Mouse (Mus musculus) urinary bladder, postnatal 4 days (tissue): ENCODE results near the gene Gm2956.
"Not testable (repeated sequence)": the region's sequence is repeated elsewhere in the genome, so short reads cannot be mapped to it uniquely, and the experiment has no call there.

ENCODE experiments used
- DNase-seq, 2 experiments: peaks; one replicate each; pipeline ENCODE4 v3.0.0; 2021 to 2022; ENCODE audit warnings: low spot score in 2 of 2

Gm2956 gene

DNA sequence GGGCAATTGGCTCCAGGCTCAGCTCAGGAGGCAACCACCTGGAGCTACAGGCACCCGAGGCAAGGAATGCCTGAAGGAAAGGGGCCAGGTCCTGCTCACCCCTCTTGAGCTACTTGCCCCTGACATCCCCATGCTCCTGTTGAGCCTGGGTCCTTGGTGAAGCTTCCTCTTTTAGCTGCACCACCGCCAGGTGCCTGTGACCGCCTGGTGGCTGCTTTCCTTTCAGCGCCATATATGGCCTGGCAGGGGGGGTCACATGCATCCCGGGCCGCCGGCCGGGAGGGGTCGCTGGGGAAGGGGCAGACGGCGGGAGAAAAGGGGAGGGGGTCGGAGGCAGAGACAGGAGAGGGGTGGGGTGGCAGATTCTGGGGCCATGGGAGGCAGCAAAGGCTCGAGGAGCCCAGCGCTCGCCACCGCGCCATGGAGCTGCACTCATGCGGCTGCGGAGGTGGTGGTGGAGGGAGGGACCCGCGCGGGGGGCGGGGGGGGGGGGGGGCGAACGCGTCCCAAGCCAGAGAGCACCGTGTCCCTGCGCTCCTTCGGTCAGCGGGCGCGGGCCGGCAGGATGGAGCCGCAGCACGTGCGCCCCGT is at the start of gene Gm2956:
Gene Gm2956 (plus strand): TSS at position 541 of the 591 bp plus-strand sequence.
- DNase-seq = not testable (repeated sequence)

DNA sequence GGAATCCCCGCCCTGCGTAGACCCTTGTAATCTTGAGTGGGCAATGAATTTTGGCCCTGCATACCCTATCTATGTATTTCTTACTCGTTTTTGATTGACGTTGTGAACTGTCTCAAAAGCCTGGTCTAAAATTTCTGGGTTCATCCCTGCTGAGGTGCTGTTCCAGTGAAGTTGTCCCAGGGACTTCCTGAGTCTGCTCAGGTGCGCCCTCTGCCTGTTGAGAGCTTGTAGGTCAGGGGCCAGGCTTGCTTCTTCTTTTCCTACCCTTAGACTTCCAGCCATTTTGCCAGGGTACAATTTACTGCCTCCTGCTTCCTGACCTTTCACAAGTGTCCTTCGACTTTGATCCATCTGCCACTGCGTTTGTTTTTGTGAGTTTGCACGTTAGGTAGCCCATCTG is 979 bp downstream of the Gm2956 start:
- not testable (repeated sequence) for DNase-seq

DNA sequence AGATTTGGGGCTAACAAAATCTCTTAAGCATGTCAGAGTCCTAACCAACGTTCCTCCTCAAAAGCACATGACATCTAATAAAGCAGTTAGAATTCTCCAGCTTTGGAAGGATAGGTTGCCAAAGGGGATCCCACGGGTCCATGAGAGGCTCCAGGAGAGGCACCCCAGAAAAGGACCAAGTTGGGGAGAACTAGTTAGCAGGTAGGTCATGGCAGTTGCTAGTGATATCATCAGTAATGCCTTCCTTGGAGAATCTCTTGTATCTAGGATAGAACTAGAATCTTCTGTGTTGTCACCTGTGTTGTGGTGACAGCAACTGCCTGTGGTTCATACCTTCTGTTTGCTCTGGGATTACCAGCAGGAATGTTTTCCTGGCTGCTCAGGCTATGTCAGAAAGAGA is 62.4 kb downstream of the Gm2956 start, which contains the start of gene Gm10413:
Gene Gm10413 (plus strand): TSS at position 301 of the 400 bp plus-strand sequence.
- DNase-seq = not testable (repeated sequence)
